Mouse (Mus musculus): Measurements from ENCODE around the gene Zfp385a. TPM values are rescaled to one million over a fixed set of nuclear protein-coding genes. Genes with fewer than 3 reads are reported as not detected.

The Zfp385a gene
- total and polyA plus RNA-seq, 2 experiments = 0.92 to 14.9 TPM

- Histone ChIP-seq H3K4me1 (ENCODE audit: control insufficient read depth, insufficient read depth, low read length) (no peaks in the 10 kb centered on the region; the same call in 1 of the 2 replicates), H3K27ac (replicated peaks; ENCODE audit: insufficient read depth, low read depth, low read length) (no peak overlapping the region), H3K36me3 (ENCODE audit: control insufficient read depth, insufficient read depth, low read length) (no peaks in the 10 kb centered on the region), H3K4me3 (ENCODE audit: insufficient read depth, low read depth, low read length) (no peak overlapping the region), H3K79me2 (ENCODE audit: control insufficient read depth, insufficient read depth, low read length) (no peaks in the 10 kb centered on the region), H3K27me3 (ENCODE audit: control insufficient read depth, insufficient read depth, low read length) (no peaks in the 10 kb centered on the region), H3K9ac (ENCODE audit: low read depth, low read length) (no peak overlapping the region)
- WGBS = 100% methylated on average over 1 of the region's 1 CpGs
- TF ChIP-seq POLR2A (IDR thresholded peaks at IDR 0.05; ENCODE audit: extremely low read depth, insufficient read depth, low read length) (no peak), CTCF (IDR thresholded peaks at IDR 0.05; ENCODE audit: low read depth, low read length) (no peak)
- no peak for DNase-seq (ENCODE audit: extremely low read depth, low read depth, low spot score)
These were observed 31.8 kb upstream of the Zfp385a start for GRCm38 (mm10) chr15:103371741-103372140.

GRCm38 (mm10) chr15:103371208-103371607 is 31.3 kb upstream of the Zfp385a start:
- Histone ChIP-seq H3K4me1 (ENCODE audit: control insufficient read depth, insufficient read depth, low read length) (no peaks in the 10 kb centered on the region; the same call in 1 of the 2 replicates), H3K4me3 (ENCODE audit: insufficient read depth, low read depth, low read length) (no peak overlapping the region), H3K36me3 (ENCODE audit: control insufficient read depth, insufficient read depth, low read length) (no peaks in the 10 kb centered on the region), H3K27me3 (ENCODE audit: control insufficient read depth, insufficient read depth, low read length) (no peaks in the 10 kb centered on the region), H3K9ac (ENCODE audit: low read depth, low read length) (no peak overlapping the region), H3K79me2 (ENCODE audit: control insufficient read depth, insufficient read depth, low read length) (peaks cover 1% of the 10 kb centered on the region), H3K27ac (replicated peaks; ENCODE audit: insufficient read depth, low read depth, low read length) (no peak overlapping the region)
- DNase-seq (ENCODE audit: extremely low read depth, low read depth, low spot score) = no peak
- 55% methylated on average over 2 of the region's 2 CpGs for WGBS
- TF ChIP-seq CTCF (IDR thresholded peaks at IDR 0.05; ENCODE audit: low read depth, low read length) (no peak), POLR2A (IDR thresholded peaks at IDR 0.05; ENCODE audit: extremely low read depth, insufficient read depth, low read length) (no peak)

- Histone ChIP-seq H3K4me1 (ENCODE audit: control insufficient read depth, insufficient read depth, low read length) (no peaks in the 10 kb centered on the region; the same call in 1 of the 2 replicates), H3K27ac (replicated peaks; ENCODE audit: insufficient read depth, low read depth, low read length) (no peak overlapping the region), H3K4me3 (ENCODE audit: insufficient read depth, low read depth, low read length) (no peak overlapping the region), H3K27me3 (ENCODE audit: control insufficient read depth, insufficient read depth, low read length) (no peaks in the 10 kb centered on the region), H3K9ac (ENCODE audit: low read depth, low read length) (no peak overlapping the region), H3K79me2 (ENCODE audit: control insufficient read depth, insufficient read depth, low read length) (peaks cover 7% of the 10 kb centered on the region), H3K36me3 (ENCODE audit: control insufficient read depth, insufficient read depth, low read length) (no peaks in the 10 kb centered on the region)
- no peak for TF ChIP-seq CTCF (IDR thresholded peaks at IDR 0.05; ENCODE audit: low read depth, low read length)
- no peak for TF ChIP-seq POLR2A (IDR thresholded peaks at IDR 0.05; ENCODE audit: extremely low read depth, insufficient read depth, low read length)
- DNase-seq (ENCODE audit: extremely low read depth, low read depth, low spot score) = no peak
- WGBS = 61% methylated on average over 4 of the region's 4 CpGs
These were observed 30.6 kb upstream of the Zfp385a start for GRCm38 (mm10) chr15:103370462-103370861.

- Histone ChIP-seq H3K27me3 (ENCODE audit: control insufficient read depth, insufficient read depth, low read length) (no peaks in the 10 kb centered on the region), H3K79me2 (ENCODE audit: control insufficient read depth, insufficient read depth, low read length) (peaks cover 7% of the 10 kb centered on the region), H3K36me3 (ENCODE audit: control insufficient read depth, insufficient read depth, low read length) (no peaks in the 10 kb centered on the region), H3K4me1 (ENCODE audit: control insufficient read depth, insufficient read depth, low read length) (peaks cover 7% of the 10 kb centered on the region), H3K4me3 (ENCODE audit: insufficient read depth, low read depth, low read length) (no peak overlapping the region), H3K27ac (replicated peaks; ENCODE audit: insufficient read depth, low read depth, low read length) (no peak overlapping the region), H3K9ac (ENCODE audit: low read depth, low read length) (no peak overlapping the region)
- WGBS = 96% methylated on average over 1 of the region's 1 CpGs
- no peak for DNase-seq (ENCODE audit: extremely low read depth, low read depth, low spot score)
- no peak for TF ChIP-seq POLR2A (IDR thresholded peaks at IDR 0.05; ENCODE audit: extremely low read depth, insufficient read depth, low read length)
- no peak for TF ChIP-seq CTCF (IDR thresholded peaks at IDR 0.05; ENCODE audit: low read depth, low read length)
These were observed 29.2 kb upstream of the Zfp385a start for GRCm38 (mm10) chr15:103369123-103369522.

GRCm38 (mm10) chr15:103368179-103368940 is 28.5 kb upstream of the Zfp385a start:
- 90% methylated on average over 4 of the region's 4 CpGs for WGBS
- Histone ChIP-seq H3K27ac (replicated peaks; ENCODE audit: insufficient read depth, low read depth, low read length) (no peak overlapping the region), H3K79me2 (ENCODE audit: control insufficient read depth, insufficient read depth, low read length) (peaks cover 7% of the 10 kb centered on the region), H3K36me3 (ENCODE audit: control insufficient read depth, insufficient read depth, low read length) (no peaks in the 10 kb centered on the region), H3K27me3 (ENCODE audit: control insufficient read depth, insufficient read depth, low read length) (no peaks in the 10 kb centered on the region), H3K4me1 (ENCODE audit: control insufficient read depth, insufficient read depth, low read length) (peaks cover 12% of the 10 kb centered on the region), H3K9ac (ENCODE audit: low read depth, low read length) (no peak overlapping the region), H3K4me3 (ENCODE audit: insufficient read depth, low read depth, low read length) (no peak overlapping the region)
- no peak for TF ChIP-seq POLR2A (IDR thresholded peaks at IDR 0.05; ENCODE audit: extremely low read depth, insufficient read depth, low read length)
- no peak for TF ChIP-seq CTCF (IDR thresholded peaks at IDR 0.05; ENCODE audit: low read depth, low read length)
- no peak for DNase-seq (ENCODE audit: extremely low read depth, low read depth, low spot score)
